Mouse (Mus musculus) retina, postnatal 1 day (tissue): ENCODE measurements around the gene Slc9a3r1.

Source experiments
- DNase-seq: peaks from one replicate; pipeline ENCODE4 v3.0.0-alpha.2; 2012

Slc9a3r1 gene

GRCm38 (mm10) chr11:115194693-115195092 lies 31.6 kb downstream of the Slc9a3r1 start:
- DNase-seq: no peak

- DNase-seq: no peak
Measured at GRCm38 (mm10) chr11:115195933-115196332, 32.8 kb downstream of the Slc9a3r1 start.

GRCm38 (mm10) chr11:115197558-115197957 lies 34.4 kb downstream of the Slc9a3r1 start:
- no peak for DNase-seq

GRCm38 (mm10) chr11:115198932-115199384 lies 35.8 kb downstream of the Slc9a3r1 start:
- DNase-seq: no peak

- DNase-seq: no peak
Measured at GRCm38 (mm10) chr11:115200520-115200919, 37.4 kb downstream of the Slc9a3r1 start.

GRCm38 (mm10) chr11:115202316-115202715 lies 39.2 kb downstream of the Slc9a3r1 start:
- peak; percentile 84 for DNase-seq

GRCm38 (mm10) chr11:115202756-115203155 lies 39.6 kb downstream of the Slc9a3r1 start:
- no peak for DNase-seq

- no peak for DNase-seq
Measured at GRCm38 (mm10) chr11:115208126-115208525, 45.0 kb downstream of the Slc9a3r1 start.

- DNase-seq: peak; percentile 7
Measured at GRCm38 (mm10) chr11:115208776-115209732, 45.9 kb downstream of the Slc9a3r1 start.

GRCm38 (mm10) chr11:115209958-115210357 lies 46.8 kb downstream of the Slc9a3r1 start:
- DNase-seq: peak; percentile 80

- DNase-seq: peak; percentile 74
Measured at GRCm38 (mm10) chr11:115212116-115212515, 49.0 kb downstream of the Slc9a3r1 start.

GRCm38 (mm10) chr11:115215123-115215522 lies 52.0 kb downstream of the Slc9a3r1 start:
- DNase-seq: no peak

GRCm38 (mm10) chr11:115217439-115218410 lies 54.6 kb downstream of the Slc9a3r1 start:
- DNase-seq: peak; percentile 43

GRCm38 (mm10) chr11:115219263-115219662 lies 56.1 kb downstream of the Slc9a3r1 start:
- DNase-seq: no peak

- no peak for DNase-seq
Measured at GRCm38 (mm10) chr11:115219685-115220084, 56.5 kb downstream of the Slc9a3r1 start.

- DNase-seq: peak; percentile 76
Measured at GRCm38 (mm10) chr11:115222077-115222476, 58.9 kb downstream of the Slc9a3r1 start.

- DNase-seq: no peak
Measured at GRCm38 (mm10) chr11:115222570-115222969, 59.4 kb downstream of the Slc9a3r1 start.

- no peak for DNase-seq
Measured at GRCm38 (mm10) chr11:115223451-115223850, 60.3 kb downstream of the Slc9a3r1 start.

GRCm38 (mm10) chr11:115223877-115224276 lies 60.7 kb downstream of the Slc9a3r1 start:
- no peak for DNase-seq

GRCm38 (mm10) chr11:115224889-115225288 lies 61.7 kb downstream of the Slc9a3r1 start:
- DNase-seq: peak; percentile 78

- no peak for DNase-seq
Measured at GRCm38 (mm10) chr11:115225301-115225700, 62.2 kb downstream of the Slc9a3r1 start.

- peak; percentile 49 for DNase-seq
Measured at GRCm38 (mm10) chr11:115226811-115227491, 63.8 kb downstream of the Slc9a3r1 start.
